Mouse (Mus musculus) R1 (cell line): Measurements from ENCODE around the gene Elmsan1.

Experiments
- DNase-seq: peaks from one replicate; pipeline ENCODE4 v3.0.0-alpha.2; 2018; ENCODE audit warnings: low read depth, low spot score

The Elmsan1 gene

GRCm38 (mm10) chr12:84215758-84216440 lies 2.8 kb downstream of the Elmsan1 start:
- no peak for DNase-seq

- DNase-seq, result no peak
These were observed 4.0 kb downstream of the Elmsan1 start for GRCm38 (mm10) chr12:84214495-84215175.

- no peak for DNase-seq
These were observed 6.4 kb downstream of the Elmsan1 start for GRCm38 (mm10) chr12:84212297-84212696.

GRCm38 (mm10) chr12:84211021-84211538 lies 7.6 kb downstream of the Elmsan1 start:
- peak; percentile 83 for DNase-seq

- DNase-seq, result no peak
These were observed 8.4 kb downstream of the Elmsan1 start for GRCm38 (mm10) chr12:84210288-84210687.

- no peak for DNase-seq
These were observed 9.6 kb downstream of the Elmsan1 start for GRCm38 (mm10) chr12:84209093-84209492.

- no peak for DNase-seq
These were observed 11.4 kb downstream of the Elmsan1 start for GRCm38 (mm10) chr12:84207209-84207817.

- no peak for DNase-seq
These were observed 12.2 kb downstream of the Elmsan1 start for GRCm38 (mm10) chr12:84206525-84206924.

GRCm38 (mm10) chr12:84205659-84206185 lies 13.0 kb downstream of the Elmsan1 start:
- DNase-seq, result no peak

- no peak for DNase-seq
These were observed 14.0 kb downstream of the Elmsan1 start for GRCm38 (mm10) chr12:84204662-84205061.

- no peak for DNase-seq
These were observed 14.9 kb downstream of the Elmsan1 start for GRCm38 (mm10) chr12:84203778-84204216.

- DNase-seq, result peak; percentile 80
These were observed 15.4 kb downstream of the Elmsan1 start for GRCm38 (mm10) chr12:84203170-84203777.

GRCm38 (mm10) chr12:84202561-84202960 lies 16.1 kb downstream of the Elmsan1 start:
- DNase-seq, result peak; percentile 55

GRCm38 (mm10) chr12:84201686-84202484 lies 16.8 kb downstream of the Elmsan1 start:
- DNase-seq, result no peak

- DNase-seq, result no peak
These were observed 17.5 kb downstream of the Elmsan1 start for GRCm38 (mm10) chr12:84201222-84201621.

GRCm38 (mm10) chr12:84198880-84199279 lies 19.8 kb downstream of the Elmsan1 start:
- peak; percentile 53 for DNase-seq

GRCm38 (mm10) chr12:84198076-84198679 lies 20.5 kb downstream of the Elmsan1 start:
- DNase-seq, result no peak

- DNase-seq, result no peak
These were observed 23.5 kb downstream of the Elmsan1 start for GRCm38 (mm10) chr12:84195195-84195594.

GRCm38 (mm10) chr12:84194400-84195109 lies 24.1 kb downstream of the Elmsan1 start:
- DNase-seq, result no peak
